Mouse (Mus musculus): ENCODE data around the gene Kpna3. TPM values are rescaled to one million over a fixed set of nuclear protein-coding genes. Genes with fewer than 3 reads are reported as not detected.

Kpna3 gene
- polyA plus RNA-seq, 1 experiment from 2014 or later = 58.5 TPM

DNA sequence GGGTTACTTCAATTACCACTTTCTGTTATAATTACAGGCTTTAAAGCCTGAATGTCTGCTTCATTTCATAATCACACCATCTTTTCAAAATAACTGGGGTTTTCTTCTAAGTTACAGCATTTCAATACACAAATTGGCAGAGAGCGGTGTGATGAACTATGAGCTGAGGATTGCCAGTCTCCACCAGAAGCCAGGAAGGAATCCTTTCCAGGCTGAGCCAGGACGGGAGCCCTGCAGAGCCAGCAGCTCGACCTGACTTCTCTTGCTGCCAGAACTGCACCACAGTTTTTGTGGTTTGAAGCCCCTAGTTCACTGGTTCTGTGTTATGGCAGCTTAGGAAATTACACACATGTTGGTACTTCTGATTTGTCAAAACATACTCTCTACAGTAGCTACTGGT is 75.0 kb downstream of the Kpna3 start:
- no peak for ATAC-seq (ENCODE audit: insufficient number of reproducible peaks, insufficient read depth, low FRiP score, low read depth)
- no peak overlapping the region for H3K4me2 ChIP-seq (replicated peaks; ENCODE audit: low read depth, low read length)
- peaks cover 5% of the 10 kb centered on the region; the same call in 1 of the 2 replicates for H3K4me1 ChIP-seq (ENCODE audit: control insufficient read depth, insufficient read depth, low read length)
- H3K27ac ChIP-seq (ENCODE audit: low read length) = no peak overlapping the region
- WGBS = 89% methylated on average over 3 of the region's 3 CpGs
- H3K36me3 ChIP-seq (ENCODE audit: control insufficient read depth, insufficient read depth, low read length) = peaks cover 11% of the 10 kb centered on the region; the same call in 1 of the 2 replicates
- H3K4me3 ChIP-seq (ENCODE audit: low read depth, low read length) = no peak overlapping the region
- no peaks in the 10 kb centered on the region for H3K27me3 ChIP-seq (ENCODE audit: control insufficient read depth, insufficient read depth, low read length)
- no peaks in the 10 kb centered on the region for H3K9me3 ChIP-seq (ENCODE audit: control insufficient read depth, low read depth, low read length)
- no peak overlapping the region for H3K9ac ChIP-seq (replicated peaks; ENCODE audit: low read depth, low read length)

- Histone ChIP-seq H3K9ac (replicated peaks; ENCODE audit: low read depth, low read length) (no peak overlapping the region), H3K27ac (ENCODE audit: low read length) (no peak overlapping the region), H3K27me3 (ENCODE audit: control insufficient read depth, insufficient read depth, low read length) (no peaks in the 10 kb centered on the region), H3K9me3 (ENCODE audit: control insufficient read depth, low read depth, low read length) (no peaks in the 10 kb centered on the region), H3K4me3 (ENCODE audit: low read depth, low read length) (no peak overlapping the region), H3K36me3 (ENCODE audit: control insufficient read depth, insufficient read depth, low read length) (peaks cover 8% of the 10 kb centered on the region; the same call in 1 of the 2 replicates), H3K4me2 (replicated peaks; ENCODE audit: low read depth, low read length) (no peak overlapping the region), H3K4me1 (ENCODE audit: control insufficient read depth, insufficient read depth, low read length) (peaks cover 5% of the 10 kb centered on the region; the same call in 1 of the 2 replicates)
- WGBS = 95% methylated on average over 2 of the region's 2 CpGs
- no peak for ATAC-seq (ENCODE audit: insufficient number of reproducible peaks, insufficient read depth, low FRiP score, low read depth)
These were observed 75.9 kb downstream of the Kpna3 start for GRCm38 (mm10) chr14:61363734-61364133.

DNA sequence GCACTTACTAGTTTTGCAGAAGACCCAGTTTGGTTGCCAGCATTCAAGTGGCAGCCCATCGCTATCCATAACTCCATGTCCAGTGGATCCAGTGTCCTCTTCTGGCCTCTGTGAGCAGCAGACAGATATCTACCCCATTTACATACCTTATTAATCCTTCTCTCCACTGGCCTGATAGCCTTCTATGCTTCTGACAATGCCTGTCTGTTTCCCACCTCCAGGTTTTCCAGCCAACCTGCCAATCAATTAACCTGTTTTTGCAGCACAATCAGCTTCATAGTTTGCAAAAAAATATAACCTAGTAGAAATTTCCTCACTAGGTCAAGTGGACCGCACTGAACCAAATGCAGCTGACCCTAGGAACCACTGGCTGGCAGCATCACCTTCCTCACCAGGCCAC is 77.4 kb downstream of the Kpna3 start:
- no peaks in the 10 kb centered on the region for H3K27me3 ChIP-seq (ENCODE audit: control insufficient read depth, insufficient read depth, low read length)
- H3K4me3 ChIP-seq (ENCODE audit: low read depth, low read length) = no peak overlapping the region
- peaks cover 7% of the 10 kb centered on the region; the same call in 1 of the 2 replicates for H3K36me3 ChIP-seq (ENCODE audit: control insufficient read depth, insufficient read depth, low read length)
- ATAC-seq (ENCODE audit: insufficient number of reproducible peaks, insufficient read depth, low FRiP score, low read depth) = no peak
- WGBS = 95% methylated on average over 2 of the region's 2 CpGs
- no peaks in the 10 kb centered on the region for H3K9me3 ChIP-seq (ENCODE audit: control insufficient read depth, low read depth, low read length)
- peaks cover 5% of the 10 kb centered on the region; the same call in 1 of the 2 replicates for H3K4me1 ChIP-seq (ENCODE audit: control insufficient read depth, insufficient read depth, low read length)
- H3K9ac ChIP-seq (replicated peaks; ENCODE audit: low read depth, low read length) = no peak overlapping the region
- no peak overlapping the region for H3K4me2 ChIP-seq (replicated peaks; ENCODE audit: low read depth, low read length)
- no peak overlapping the region for H3K27ac ChIP-seq (ENCODE audit: low read length)

- Histone ChIP-seq H3K4me1 (ENCODE audit: control insufficient read depth, insufficient read depth, low read length) (peaks cover 5% of the 10 kb centered on the region; the same call in 1 of the 2 replicates), H3K4me3 (ENCODE audit: low read depth, low read length) (no peak overlapping the region; the same call in 1 of the 2 replicates), H3K27ac (ENCODE audit: low read length) (peak overlapping the region; percentile 72; the same call in 1 of the 2 replicates), H3K36me3 (ENCODE audit: control insufficient read depth, insufficient read depth, low read length) (no peaks in the 10 kb centered on the region; the same call in 1 of the 2 replicates), H3K4me2 (replicated peaks; ENCODE audit: low read depth, low read length) (peak overlapping the region; percentile 53), H3K27me3 (ENCODE audit: control insufficient read depth, insufficient read depth, low read length) (no peaks in the 10 kb centered on the region), H3K9me3 (ENCODE audit: control insufficient read depth, low read depth, low read length) (no peaks in the 10 kb centered on the region), H3K9ac (replicated peaks; ENCODE audit: low read depth, low read length) (no peak overlapping the region)
- 41% methylated on average over 3 of the region's 3 CpGs for WGBS
- no peak for ATAC-seq (ENCODE audit: insufficient number of reproducible peaks, insufficient read depth, low FRiP score, low read depth)
These were observed 78.6 kb downstream of the Kpna3 start for GRCm38 (mm10) chr14:61360981-61361511.

GRCm38 (mm10) chr14:61360131-61360980 is 79.3 kb downstream of the Kpna3 start, which contains the start of gene Ebpl:
Ebpl (minus strand) TSS chr14:61360439.
- H3K9me3 ChIP-seq (ENCODE audit: control insufficient read depth, low read depth, low read length) = no peaks in the 10 kb centered on the region
- H3K27me3 ChIP-seq (ENCODE audit: control insufficient read depth, insufficient read depth, low read length) = no peaks in the 10 kb centered on the region
- H3K4me2 ChIP-seq (replicated peaks; ENCODE audit: low read depth, low read length) = peak within 1 kb of the TSS; percentile 53
- WGBS = under 1% methylated on average over 40 of the region's 40 CpGs
- peak; percentile 91 for ATAC-seq (ENCODE audit: insufficient number of reproducible peaks, insufficient read depth, low FRiP score, low read depth)
- no peaks in the 10 kb centered on the region; the same call in 1 of the 2 replicates for H3K36me3 ChIP-seq (ENCODE audit: control insufficient read depth, insufficient read depth, low read length)
- H3K9ac ChIP-seq (replicated peaks; ENCODE audit: low read depth, low read length) = peak within 1 kb of the TSS; percentile 31; the same call in 1 of the 2 replicates
- peak within 1 kb of the TSS; percentile 72 for H3K27ac ChIP-seq (ENCODE audit: low read length)
- peak within 1 kb of the TSS; percentile 64 for H3K4me3 ChIP-seq (ENCODE audit: low read depth, low read length)
- peaks cover 5% of the 10 kb centered on the region; the same call in 1 of the 2 replicates for H3K4me1 ChIP-seq (ENCODE audit: control insufficient read depth, insufficient read depth, low read length)

GRCm38 (mm10) chr14:61354251-61355235 is 85.1 kb downstream of the Kpna3 start:
- Histone ChIP-seq H3K9me3 (ENCODE audit: control insufficient read depth, low read depth, low read length) (no peaks in the 10 kb centered on the region), H3K4me1 (ENCODE audit: control insufficient read depth, insufficient read depth, low read length) (no peaks in the 10 kb centered on the region), H3K27me3 (ENCODE audit: control insufficient read depth, insufficient read depth, low read length) (no peaks in the 10 kb centered on the region), H3K4me3 (ENCODE audit: low read depth, low read length) (no peak overlapping the region), H3K4me2 (replicated peaks; ENCODE audit: low read depth, low read length) (no peak overlapping the region), H3K9ac (replicated peaks; ENCODE audit: low read depth, low read length) (no peak overlapping the region), H3K27ac (ENCODE audit: low read length) (no peak overlapping the region), H3K36me3 (ENCODE audit: control insufficient read depth, insufficient read depth, low read length) (no peaks in the 10 kb centered on the region)
- 49% methylated on average over 10 of the region's 10 CpGs for WGBS
- peak; percentile 33; the same call in 1 of the 2 replicates for ATAC-seq (ENCODE audit: insufficient number of reproducible peaks, insufficient read depth, low FRiP score, low read depth)

- H3K4me3 ChIP-seq (ENCODE audit: low read depth, low read length) = no peak overlapping the region
- no peak overlapping the region for H3K9ac ChIP-seq (replicated peaks; ENCODE audit: low read depth, low read length)
- H3K27ac ChIP-seq (ENCODE audit: low read length) = no peak overlapping the region
- H3K36me3 ChIP-seq (ENCODE audit: control insufficient read depth, insufficient read depth, low read length) = no peaks in the 10 kb centered on the region
- 53% methylated on average over 6 of the region's 6 CpGs for WGBS
- no peak for ATAC-seq (ENCODE audit: insufficient number of reproducible peaks, insufficient read depth, low FRiP score, low read depth)
- H3K9me3 ChIP-seq (ENCODE audit: control insufficient read depth, low read depth, low read length) = no peaks in the 10 kb centered on the region
- H3K4me2 ChIP-seq (replicated peaks; ENCODE audit: low read depth, low read length) = no peak overlapping the region
- H3K4me1 ChIP-seq (ENCODE audit: control insufficient read depth, insufficient read depth, low read length) = no peaks in the 10 kb centered on the region
- no peaks in the 10 kb centered on the region for H3K27me3 ChIP-seq (ENCODE audit: control insufficient read depth, insufficient read depth, low read length)
These were observed 88.9 kb downstream of the Kpna3 start for GRCm38 (mm10) chr14:61350808-61351207.

GRCm38 (mm10) chr14:61349876-61350275 is 89.8 kb downstream of the Kpna3 start:
- 83% methylated on average over 4 of the region's 4 CpGs for WGBS
- H3K9me3 ChIP-seq (ENCODE audit: control insufficient read depth, low read depth, low read length) = no peaks in the 10 kb centered on the region
- H3K36me3 ChIP-seq (ENCODE audit: control insufficient read depth, insufficient read depth, low read length) = no peaks in the 10 kb centered on the region
- no peak overlapping the region for H3K4me2 ChIP-seq (replicated peaks; ENCODE audit: low read depth, low read length)
- no peak overlapping the region for H3K27ac ChIP-seq (ENCODE audit: low read length)
- no peaks in the 10 kb centered on the region for H3K4me1 ChIP-seq (ENCODE audit: control insufficient read depth, insufficient read depth, low read length)
- H3K9ac ChIP-seq (replicated peaks; ENCODE audit: low read depth, low read length) = no peak overlapping the region
- H3K27me3 ChIP-seq (ENCODE audit: control insufficient read depth, insufficient read depth, low read length) = no peaks in the 10 kb centered on the region
- H3K4me3 ChIP-seq (ENCODE audit: low read depth, low read length) = no peak overlapping the region
- no peak for ATAC-seq (ENCODE audit: insufficient number of reproducible peaks, insufficient read depth, low FRiP score, low read depth)
